Mouse (Mus musculus) ES-E14 (cell line): Measurements from ENCODE around the gene Alad.

Experiments
- CHD2 ChIP-seq: IDR thresholded peaks from 2 replicates; pipeline ENCODE4 v1.6.1; 2014; ENCODE audit warnings: mild to moderate bottlenecking, low read depth, low read length, inconsistent platforms
- MAFK ChIP-seq: IDR thresholded peaks from 2 replicates; pipeline ENCODE4 v1.6.1; 2014; ENCODE audit warnings: mild to moderate bottlenecking, low read depth, low read length, inconsistent platforms; ENCODE audit not compliant: insufficient read depth

DNA sequence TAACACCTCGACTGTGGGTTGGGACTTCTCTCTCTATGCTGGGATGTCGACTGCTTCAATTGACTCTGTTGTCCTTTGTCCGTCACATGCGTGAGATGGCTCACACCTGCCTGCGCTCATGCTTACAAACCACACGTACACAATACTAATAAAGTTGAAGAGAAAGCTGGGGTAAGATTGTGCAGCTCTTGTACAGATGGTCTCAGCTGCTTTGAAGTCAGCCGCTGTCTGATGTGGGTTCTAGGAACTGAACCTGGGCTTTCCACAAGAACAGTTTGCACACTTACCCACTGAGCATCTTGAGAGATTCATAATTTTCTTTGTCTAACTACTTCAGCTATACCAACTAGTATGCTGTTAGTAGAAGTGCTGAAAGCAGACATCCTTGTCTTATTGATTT lies 32.2 kb upstream of the Alad start:
- TF ChIP-seq CHD2 (no peak), MAFK (no peak)
